Mouse (Mus musculus) adrenal gland, postnatal 14 days (tissue): ENCODE data around the gene Lrrc4b. TPM values are rescaled to one million over a fixed set of nuclear protein-coding genes. Genes with fewer than 3 reads are reported as not detected.

Experiments used
- DNase-seq: peaks from one replicate; pipeline ENCODE4 v3.0.0; 2021; ENCODE audit warnings: mixed read lengths
- microRNA-seq, 2 experiments: library from miRNA; unstranded; fragments of <30 nt; microRNA quantifications; one replicate each; pipeline ENCODE4 v1.2.0; 2021
- total RNA-seq: library from RNA; stranded (reverse); gene quantifications from 2 replicates; pipeline ENCODE4 v1.2.3, GENCODE M21; 2021

Gene Lrrc4b
- total RNA-seq, 1 experiment from 2014 or later, result 6.1 TPM

- DNase-seq, result no peak
These were observed 58.2 kb downstream of the Lrrc4b start for GRCm38 (mm10) chr7:44486927-44487575.

GRCm38 (mm10) chr7:44487936-44488335 is 59.1 kb downstream of the Lrrc4b start:
- DNase-seq, result no peak

- no peak for DNase-seq
These were observed 59.7 kb downstream of the Lrrc4b start for GRCm38 (mm10) chr7:44488545-44488944.

GRCm38 (mm10) chr7:44490281-44490680 is 61.5 kb downstream of the Lrrc4b start:
- no peak for DNase-seq

- no peak for DNase-seq
These were observed 62.6 kb downstream of the Lrrc4b start for GRCm38 (mm10) chr7:44491391-44491790.

GRCm38 (mm10) chr7:44492166-44492826 is 63.5 kb downstream of the Lrrc4b start:
- DNase-seq, result no peak

- DNase-seq, result no peak
These were observed 65.9 kb downstream of the Lrrc4b start for GRCm38 (mm10) chr7:44494681-44495080.

GRCm38 (mm10) chr7:44495086-44495485 is 66.3 kb downstream of the Lrrc4b start:
- DNase-seq, result no peak

GRCm38 (mm10) chr7:44495992-44496770 is 67.4 kb downstream of the Lrrc4b start, which contains the start of the genes Emc10 and Fam71e1:
TSS of gene Emc10 (minus strand) at chr7:44496529.
TSS of gene Fam71e1 (plus strand) at chr7:44496581.
- peak; percentile 99 for DNase-seq

GRCm38 (mm10) chr7:44496771-44497109 is 67.9 kb downstream of the Lrrc4b start:
- DNase-seq, result no peak

- DNase-seq, result no peak
These were observed 68.7 kb downstream of the Lrrc4b start for GRCm38 (mm10) chr7:44497361-44498055.

GRCm38 (mm10) chr7:44498922-44499321 is 70.1 kb downstream of the Lrrc4b start:
- DNase-seq, result no peak

- no peak for DNase-seq
These were observed 71.2 kb downstream of the Lrrc4b start for GRCm38 (mm10) chr7:44500046-44500445.

- DNase-seq, result peak; percentile 81
These were observed 72.8 kb downstream of the Lrrc4b start for GRCm38 (mm10) chr7:44501563-44502115.

GRCm38 (mm10) chr7:44507491-44507890 is 78.7 kb downstream of the Lrrc4b start:
- DNase-seq, result no peak

Small RNAs within 50 kb of the gene (microRNA-seq; reads per million reads assigned to microRNA genes)
- 0 to 1.9 reads per million in 2 experiments for gene Mir7052

Other genes starting within 250 kb of the Lrrc4b start
- gene Klk1b24, start 240.8 kb upstream of the Lrrc4b start, total RNA-seq, result not detected in 2 replicates
- not detected in 2 replicates for gene Klk1b3, start 230.8 kb upstream of the Lrrc4b start, total RNA-seq
- gene Klk1b4, start 221.6 kb upstream of the Lrrc4b start, total RNA-seq, result not detected in 2 replicates
- gene Klk1b5, start 213.1 kb upstream of the Lrrc4b start, total RNA-seq, result not detected in 2 replicates
- 0.37 and 1.6 TPM in 2 replicates for gene Klk1, start 203.7 kb upstream of the Lrrc4b start, total RNA-seq
- gene Gm36864, start 192.8 kb upstream of the Lrrc4b start, total RNA-seq, result not detected in 2 replicates
- gene 1700028J19Rik, start 182.3 kb upstream of the Lrrc4b start, total RNA-seq, result 0.70 and 0.90 TPM in 2 replicates
- 95.5 and 102 TPM in 2 replicates for gene 2410002F23Rik, start 182.3 kb upstream of the Lrrc4b start, total RNA-seq
- not detected in 2 replicates for gene Acp4, start 171.6 kb upstream of the Lrrc4b start, total RNA-seq
- gene Gm15517, start 167.6 kb upstream of the Lrrc4b start, total RNA-seq, result not detected in 2 replicates
- gene Clec11a, start 122.1 kb upstream of the Lrrc4b start, total RNA-seq, result 3.4 and 3.6 TPM in 2 replicates
- 7.6 and 8.0 TPM in 2 replicates for gene Shank1, start 118.8 kb upstream of the Lrrc4b start, total RNA-seq
- gene Syt3, start 44.9 kb upstream of the Lrrc4b start, total RNA-seq, result 2.6 and 3.9 TPM in 2 replicates
- 0.59 and 0.71 TPM in 2 replicates for gene 1700008O03Rik, start 43.2 kb upstream of the Lrrc4b start, total RNA-seq
- gene Aspdh, start 36.4 kb downstream of the Lrrc4b start, total RNA-seq, result 0.75 and 13.0 TPM in 2 replicates
- 45.9 and 51.2 TPM in 2 replicates for gene Josd2, start 39.0 kb downstream of the Lrrc4b start, total RNA-seq
- gene Emc10, start 67.5 kb downstream of the Lrrc4b start, total RNA-seq, result 81.5 and 85.9 TPM in 2 replicates
- gene Fam71e1, start 67.6 kb downstream of the Lrrc4b start, total RNA-seq, result 7.8 and 10.9 TPM in 2 replicates
- gene Mybpc2, start 95.6 kb downstream of the Lrrc4b start, total RNA-seq, result 0.26 and 0.38 TPM in 2 replicates
- gene Spib, start 103.1 kb downstream of the Lrrc4b start, total RNA-seq, result 3.4 and 15.4 TPM in 2 replicates
- gene Pold1, start 119.8 kb downstream of the Lrrc4b start, total RNA-seq, result 17.5 and 28.0 TPM in 2 replicates
- 105 and 114 TPM in 2 replicates for gene Nr1h2, start 124.9 kb downstream of the Lrrc4b start, total RNA-seq
- gene Napsa, start 143.4 kb downstream of the Lrrc4b start, total RNA-seq, result 2.0 and 10.4 TPM in 2 replicates
- gene Kcnc3, start 161.6 kb downstream of the Lrrc4b start, total RNA-seq, result 5.5 and 6.8 TPM in 2 replicates
- 3.9 and 5.1 TPM in 2 replicates for gene Myh14, start 241.8 kb downstream of the Lrrc4b start, total RNA-seq